Mouse (Mus musculus): ENCODE measurements around the gene Trpv2.

DNA sequence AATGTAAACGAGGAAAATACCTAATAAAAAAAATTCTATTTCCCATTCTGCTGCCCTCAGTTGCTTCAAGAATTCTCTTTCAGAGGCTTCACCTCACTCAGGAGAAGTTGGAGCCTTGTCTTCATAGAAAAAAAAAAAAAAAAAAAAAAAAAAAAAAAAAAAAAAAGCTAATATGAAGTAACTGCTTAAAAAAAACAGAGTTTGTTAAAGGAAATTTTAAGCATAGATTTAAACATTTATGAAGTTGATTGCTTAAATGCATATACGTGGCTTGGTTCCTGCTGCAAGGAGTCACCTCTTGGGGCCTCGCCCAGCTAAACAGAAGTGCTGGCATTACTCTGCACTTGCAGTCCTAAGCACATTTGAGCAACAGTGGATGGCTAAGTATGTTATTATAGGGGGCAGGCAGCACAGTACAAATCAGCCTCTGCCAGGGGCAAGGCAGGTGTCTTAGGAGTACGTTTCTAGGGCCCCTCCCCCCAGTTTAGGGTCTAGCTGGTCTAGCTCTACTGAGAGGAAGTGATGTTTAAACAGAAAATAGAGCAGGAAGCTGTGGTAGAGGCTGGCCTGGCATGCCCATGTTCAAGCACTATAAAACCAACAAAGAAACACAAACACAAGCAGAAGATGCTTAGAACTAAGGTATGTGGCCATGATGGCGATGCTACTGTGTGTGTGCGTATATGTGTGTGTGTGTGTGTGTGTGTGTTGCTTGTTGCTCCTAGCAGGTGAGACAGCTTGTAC lies at the start of gene Trpv2:
- TF ChIP-seq CTCF (conservative IDR thresholded peaks at IDR 0.05; ENCODE audit: low read length) (no peak), NANOG (IDR thresholded peaks at IDR 0.05; ENCODE audit: borderline replicate concordance, low read length) (no peak)
